Mouse (Mus musculus): Measurements from ENCODE around the gene Klhdc7b.

Klhdc7b gene

DNA sequence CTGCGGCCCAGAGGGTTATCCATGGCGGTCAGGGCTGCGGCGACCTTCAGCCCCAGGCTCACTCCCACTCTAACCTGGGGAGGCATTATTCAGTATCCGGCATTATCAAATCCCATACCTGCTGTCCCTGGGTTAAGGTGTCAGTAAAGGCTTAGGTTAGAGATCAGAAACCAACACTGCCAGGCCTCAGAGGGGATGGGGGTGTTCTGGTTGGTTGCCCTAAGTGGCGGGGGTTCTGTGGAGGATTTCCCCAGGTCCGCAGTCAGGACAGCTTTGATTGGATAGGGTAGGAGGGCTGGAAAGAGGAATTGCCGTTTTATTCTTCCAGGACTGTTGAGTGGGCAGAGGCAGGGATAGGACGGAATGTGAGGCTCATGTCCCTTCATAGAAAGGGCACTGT is 10.4 kb upstream of the Klhdc7b start:
- in situ Hi-C loops (cut with MboI, MseI) = no loop called here

DNA sequence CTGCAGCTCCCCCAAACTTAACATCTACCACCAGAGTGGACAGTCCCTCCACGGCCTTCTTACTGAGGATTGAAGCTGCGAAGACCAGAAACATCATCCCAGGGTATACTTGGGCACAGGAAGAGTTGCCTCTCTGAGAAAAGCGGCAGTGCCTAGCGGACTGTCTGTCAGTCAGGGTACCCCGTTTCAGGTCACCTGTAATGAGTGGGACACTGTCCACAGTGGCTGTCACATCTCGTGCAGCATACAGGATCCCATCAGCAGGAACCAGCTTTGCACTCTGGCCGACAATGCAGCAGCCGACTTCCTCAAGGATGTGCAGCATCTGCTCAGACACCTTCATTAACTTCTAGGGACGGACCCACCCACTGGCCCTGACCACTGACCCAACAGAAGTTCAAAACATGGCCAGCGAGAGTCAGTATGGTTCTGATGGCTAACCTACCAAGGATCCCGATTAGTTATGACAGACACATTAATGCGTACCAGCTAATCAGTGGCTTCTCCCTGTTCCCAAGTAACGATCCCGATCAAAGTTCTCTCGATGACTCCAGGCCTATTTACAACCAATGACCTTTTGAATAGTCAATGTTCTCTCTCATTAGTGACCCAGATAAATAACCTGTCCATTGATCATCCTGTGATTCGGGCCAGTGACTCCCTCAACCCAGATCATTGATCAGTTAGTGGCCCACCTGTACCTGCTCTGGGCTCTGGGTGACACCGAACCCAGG is 9.7 kb upstream of the Klhdc7b start:
- in situ Hi-C loops (cut with MboI, MseI) = no loop called here

DNA sequence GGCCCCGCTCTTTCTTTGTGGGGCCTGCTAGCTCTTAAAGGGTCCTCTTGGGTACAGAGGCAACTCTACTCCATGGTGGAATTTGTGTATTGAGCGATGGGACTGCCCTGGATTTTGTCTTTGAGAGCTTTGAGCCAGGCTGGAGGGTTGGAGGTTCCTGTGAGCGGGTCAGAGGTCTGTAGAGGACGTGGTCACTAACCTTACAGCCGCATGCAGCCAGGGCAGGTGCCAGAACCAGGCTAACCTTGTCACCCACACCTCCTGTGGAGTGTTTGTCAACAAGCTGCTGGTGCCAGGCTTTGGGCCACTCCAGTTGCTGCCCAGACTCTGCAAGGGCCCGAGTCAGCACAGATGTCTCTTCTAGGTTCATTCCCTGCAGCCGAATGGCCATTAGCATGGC is 8.7 kb upstream of the Klhdc7b start:
- in situ Hi-C loops (cut with MboI, MseI) = no loop called here

DNA sequence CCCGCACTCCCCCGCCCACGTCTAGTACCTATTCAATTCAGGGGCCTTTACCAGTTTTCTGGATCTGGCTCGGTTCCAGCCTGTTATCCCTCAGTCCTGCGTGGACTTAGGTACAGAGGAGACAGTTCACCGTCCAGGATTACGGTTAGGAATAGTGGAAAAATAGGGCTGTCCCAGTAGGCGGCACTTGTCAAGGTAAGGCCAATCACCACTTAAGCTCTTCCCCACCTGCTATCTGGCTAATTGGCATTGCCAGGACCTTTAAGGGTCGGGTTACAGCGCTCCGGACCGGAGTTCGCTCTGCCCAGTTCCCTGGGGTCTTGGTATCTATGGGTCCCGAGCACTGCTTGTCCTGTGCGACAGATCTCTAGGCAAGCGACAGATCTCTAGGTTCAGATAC is 7.8 kb upstream of the Klhdc7b start, which contains the start of gene Tymp:
Gene Tymp, minus strand, starts transcription at position 83 of the 400 bp plus-strand sequence.
- in situ Hi-C loops (cut with MboI, MseI) = no loop called here

DNA sequence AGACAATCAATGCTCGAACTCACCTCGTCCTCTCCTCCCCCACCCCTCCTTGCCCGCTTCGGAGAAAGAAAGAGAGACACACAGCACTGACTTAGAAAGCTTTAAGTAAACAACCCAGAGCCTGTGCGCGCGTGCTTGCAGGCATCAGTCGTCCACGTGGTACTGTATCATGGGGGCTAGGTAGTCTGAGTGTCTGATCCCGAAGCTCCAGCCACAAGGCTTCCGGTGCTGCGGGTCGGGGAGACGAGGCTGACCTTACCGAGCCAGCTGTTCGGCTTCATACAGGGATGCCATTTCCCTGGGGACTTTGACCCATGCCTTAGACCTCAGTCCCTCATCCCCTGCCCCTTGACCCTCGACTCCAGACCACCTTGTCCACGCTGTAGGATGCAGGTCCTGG is 7.4 kb upstream of the Klhdc7b start:
- in situ Hi-C loops (cut with MboI, MseI) = no loop called here

DNA sequence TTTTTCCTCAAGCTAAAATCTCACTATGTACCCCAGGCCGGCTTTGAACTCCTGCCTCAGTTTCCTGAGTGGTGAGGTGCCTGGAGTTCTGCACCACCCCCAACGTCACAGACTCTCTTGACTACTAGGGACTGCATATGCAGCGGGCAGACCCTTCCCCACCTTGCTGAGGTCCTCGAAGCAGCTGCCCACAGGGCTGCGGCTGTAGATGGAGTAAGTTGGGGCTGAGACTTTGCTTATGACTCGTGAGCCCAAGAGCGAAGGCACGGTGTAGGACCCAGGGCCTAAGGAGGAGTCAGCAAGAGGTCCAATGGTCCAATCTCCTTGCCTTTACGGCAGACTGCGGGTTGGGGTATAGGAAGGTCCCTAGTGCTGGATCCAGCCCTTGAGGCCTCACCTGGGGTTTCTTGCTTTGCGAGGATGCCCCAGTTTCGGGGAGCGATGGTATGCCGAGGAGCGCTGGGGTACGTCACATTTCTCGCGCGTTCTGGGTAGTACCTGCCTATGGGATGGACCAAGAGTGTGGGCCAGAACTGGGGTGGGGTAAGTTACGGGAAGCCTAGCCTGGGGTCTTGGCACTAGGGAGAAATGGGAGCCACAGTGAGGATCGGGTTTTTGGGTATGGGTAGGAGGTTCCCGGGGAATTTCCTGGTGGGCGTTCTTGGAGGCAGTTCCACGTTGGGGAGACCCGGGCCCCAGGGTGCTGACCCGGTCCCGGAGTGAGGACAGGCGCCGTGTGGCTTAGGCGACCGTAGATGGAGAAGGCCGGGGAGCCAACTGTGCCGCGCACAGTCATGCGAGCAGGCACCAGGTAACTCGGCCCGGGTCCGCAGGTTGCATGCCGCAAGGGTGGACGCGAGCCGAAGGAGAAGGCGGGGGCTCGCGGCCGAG is 6.5 kb upstream of the Klhdc7b start:
- in situ Hi-C loops (cut with MboI, MseI) = no loop called here

DNA sequence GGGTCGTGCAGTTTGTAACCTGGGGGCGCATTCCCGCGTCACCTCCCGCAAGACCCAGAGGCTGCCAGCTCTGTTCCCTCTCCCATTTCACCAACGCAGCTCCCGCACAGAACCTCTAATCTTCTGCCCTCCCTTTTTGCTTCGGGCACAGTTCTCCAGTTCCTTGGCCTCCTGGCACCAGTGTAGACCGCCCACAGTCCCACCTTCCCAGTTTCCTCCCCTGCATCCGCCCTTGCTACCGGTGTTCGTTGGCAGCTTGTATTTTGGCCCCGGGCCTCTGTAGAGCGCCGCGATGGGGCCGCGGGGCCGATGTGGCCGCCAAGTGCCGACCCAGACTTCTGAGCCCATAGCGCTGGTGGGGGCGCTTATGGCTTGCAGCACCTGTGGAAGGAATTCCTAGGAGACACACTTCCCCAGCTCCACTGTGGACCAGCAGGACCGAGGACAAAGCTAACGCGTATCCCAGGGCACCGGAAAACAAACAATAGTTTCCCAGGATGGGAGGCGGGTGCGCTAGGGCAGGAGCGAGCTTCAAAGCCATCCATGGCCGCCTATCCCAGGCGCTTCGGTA is 5.8 kb upstream of the Klhdc7b start, which contains the start of gene Odf3b:
Gene Odf3b, minus strand, starts transcription at position 452 of the 571 bp plus-strand sequence.
- in situ Hi-C loops (cut with MboI, MseI) = no loop called here

DNA sequence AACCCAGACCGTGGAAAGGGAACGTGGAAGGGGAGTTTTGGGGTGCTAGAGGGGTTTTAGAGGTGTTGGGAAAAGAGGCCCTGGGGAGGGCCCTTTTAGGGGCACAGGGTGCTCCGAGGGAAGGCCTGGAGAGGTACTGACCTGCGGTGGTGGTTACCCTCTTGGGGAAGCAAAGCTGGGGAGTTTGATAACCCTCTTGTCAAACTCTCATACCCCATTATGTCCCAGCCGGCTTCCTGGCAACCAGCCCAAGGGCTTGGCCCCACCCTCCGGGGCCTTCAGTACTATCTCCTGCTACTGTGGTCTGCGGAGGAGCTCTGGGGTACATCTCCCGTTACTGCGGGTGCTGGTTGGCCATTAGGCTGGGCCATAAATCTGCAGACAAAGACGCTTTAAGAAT is 5.3 kb upstream of the Klhdc7b start:
- in situ Hi-C loops (cut with MboI, MseI) = no loop called here

DNA sequence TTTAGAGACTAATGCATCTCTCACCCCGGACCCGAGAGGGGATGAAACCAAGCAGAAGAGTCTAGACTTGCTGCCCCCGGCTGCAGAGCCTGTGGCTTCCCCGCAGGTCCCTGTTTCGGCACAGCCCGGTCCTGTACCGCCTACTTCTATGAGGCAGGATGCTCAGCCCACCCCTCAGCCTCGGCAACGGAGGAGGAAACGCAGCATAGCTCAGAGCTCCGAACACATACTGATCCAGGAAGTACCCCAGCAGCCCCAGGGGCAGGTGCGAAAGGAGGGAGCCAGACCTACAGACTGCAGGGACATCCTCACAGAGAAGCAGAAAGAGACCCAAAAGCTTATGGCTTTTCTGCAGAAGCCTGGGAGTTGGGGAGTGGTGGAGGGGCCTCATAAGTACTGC is 2.4 kb downstream of the Klhdc7b start:
- in situ Hi-C loops (cut with MboI, MseI) = no loop called here

DNA sequence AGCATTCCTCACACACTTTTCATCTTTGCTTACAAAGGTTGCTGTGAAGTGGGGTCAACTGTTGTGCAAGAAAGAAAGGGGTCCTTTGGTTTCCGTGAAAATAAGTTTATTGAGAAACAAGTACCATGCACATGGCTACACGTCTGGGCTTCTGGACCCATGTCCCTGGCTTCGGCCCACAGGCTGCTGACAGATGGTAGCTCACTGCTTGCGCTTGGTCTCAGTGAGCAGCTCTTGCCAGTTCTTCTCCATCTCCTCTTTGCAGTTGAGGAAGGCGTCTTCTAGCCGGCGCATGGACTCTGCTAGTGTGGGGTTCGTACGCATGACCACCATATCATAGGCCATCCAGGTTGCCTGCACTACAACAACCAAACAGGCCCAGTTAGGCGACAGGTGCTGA is 5.4 kb downstream of the Klhdc7b start:
- in situ Hi-C loops (cut with MboI, MseI) = no loop called here

DNA sequence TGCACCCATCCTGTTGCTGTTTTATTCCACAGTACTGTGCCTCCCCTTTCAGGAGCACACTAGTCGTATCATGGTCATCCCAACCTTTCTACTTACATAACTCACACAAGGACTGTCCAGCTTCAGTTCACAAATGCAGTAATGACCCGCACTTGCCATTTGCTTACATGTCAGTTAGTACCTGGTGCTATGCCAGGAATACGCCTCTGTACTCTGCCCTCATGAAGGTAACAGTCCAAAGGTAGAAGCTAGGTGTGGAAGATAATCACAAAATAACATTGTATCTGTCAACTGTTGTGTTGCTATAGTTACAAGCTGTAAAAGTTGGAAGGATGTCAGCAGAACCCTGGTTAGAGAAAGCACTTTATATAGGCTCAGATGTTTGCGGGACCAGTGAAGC is 12.2 kb downstream of the Klhdc7b start:
- in situ Hi-C loops (cut with MboI, MseI) = no loop called here

DNA sequence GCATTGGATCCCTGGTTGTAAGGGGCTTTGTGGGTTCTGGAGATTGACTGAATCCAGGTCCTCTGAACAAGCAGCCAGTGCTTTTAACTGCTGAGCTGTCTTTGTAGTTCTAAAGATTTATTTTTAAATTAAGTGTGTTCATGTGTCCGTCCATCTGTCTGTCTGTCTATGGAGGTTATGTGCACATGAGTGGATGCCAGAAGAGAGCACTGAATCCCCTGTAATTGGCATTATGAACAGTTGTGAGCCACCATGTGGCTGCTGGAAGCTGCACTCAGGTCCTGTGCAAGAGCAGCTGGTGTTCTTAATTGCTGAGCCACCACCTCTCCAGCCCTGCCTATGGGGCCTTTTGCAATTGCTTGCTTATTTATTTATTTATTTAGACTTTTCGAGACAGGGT is 13.4 kb downstream of the Klhdc7b start:
- in situ Hi-C loops (cut with MboI, MseI) = no loop called here

DNA sequence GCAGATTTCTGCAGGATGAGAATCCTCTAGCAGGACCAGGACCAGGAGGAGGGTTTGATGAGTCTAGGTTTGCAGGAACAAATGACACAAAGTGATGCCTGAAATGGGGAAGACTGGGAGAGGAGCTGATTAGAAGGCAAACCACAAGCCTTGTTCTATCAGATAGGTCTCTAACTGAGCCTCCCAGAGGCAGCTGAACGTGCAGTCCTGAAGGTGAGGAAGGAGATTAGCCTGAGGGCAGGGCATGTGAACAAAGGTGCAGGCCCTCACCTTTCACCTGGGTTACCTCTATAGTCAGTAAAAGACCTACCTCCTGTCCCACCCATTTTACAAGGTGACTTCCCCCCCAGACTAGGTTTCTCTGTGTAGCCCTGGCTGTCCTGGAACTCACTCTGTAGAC is 15.0 kb downstream of the Klhdc7b start:
- in situ Hi-C loops (cut with MboI, MseI) = no loop called here

DNA sequence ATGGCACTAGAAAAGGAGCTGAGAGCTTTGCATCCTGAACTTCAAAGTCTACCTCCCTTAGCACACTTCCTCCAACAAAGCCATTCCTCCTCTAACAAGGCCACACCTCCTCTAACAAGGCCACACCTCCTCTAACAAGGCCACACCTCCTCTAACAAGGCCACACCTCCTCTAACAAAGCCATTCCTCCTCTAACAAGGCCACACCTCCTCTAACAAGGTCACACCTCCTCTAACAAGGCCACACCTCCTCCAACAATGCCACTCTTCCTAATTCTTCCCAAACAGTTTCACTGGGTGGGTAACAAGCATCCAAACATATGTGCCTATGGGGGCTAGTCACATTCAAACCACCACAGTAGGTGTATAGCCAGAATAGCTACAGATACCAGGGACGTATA is 17.8 kb downstream of the Klhdc7b start:
- in situ Hi-C loops (cut with MboI, MseI) = no loop called here

DNA sequence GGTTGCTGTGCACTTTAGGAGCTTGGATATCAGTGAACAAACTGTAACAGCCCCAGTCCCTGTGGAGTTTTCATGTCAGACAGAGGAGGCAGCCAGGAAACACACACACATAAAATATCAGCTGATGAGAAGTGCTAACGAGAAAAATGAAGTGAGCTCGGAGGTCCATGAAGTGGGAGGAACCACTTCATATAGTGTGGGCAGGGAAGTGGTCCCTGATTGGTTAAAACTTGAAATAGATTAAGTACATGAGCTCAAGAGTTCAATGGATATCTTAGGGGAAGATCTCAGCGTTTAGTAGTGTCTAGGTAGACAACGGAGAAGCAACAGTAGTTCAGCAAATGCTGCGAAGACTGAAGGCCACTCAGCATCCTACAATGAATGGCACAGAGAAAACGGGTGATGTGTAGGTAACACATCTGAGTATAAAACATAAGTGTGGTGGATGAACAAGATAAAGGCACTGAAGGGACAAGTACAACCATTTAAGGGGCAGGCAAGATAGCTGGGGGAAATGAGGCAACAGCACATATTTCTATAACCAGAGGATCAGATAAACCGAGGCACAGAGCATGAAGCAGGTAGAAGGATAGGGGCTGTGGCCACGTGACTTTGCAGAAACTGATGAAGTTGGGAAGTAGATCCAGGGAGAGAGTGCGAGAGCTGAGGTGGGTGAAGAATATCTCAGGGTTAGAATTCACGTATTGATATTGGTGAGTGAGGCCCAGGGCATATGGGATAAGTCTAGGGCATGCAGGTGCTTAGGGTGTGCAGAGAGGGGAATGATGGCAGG is 20.3 kb downstream of the Klhdc7b start:
- in situ Hi-C loops (cut with MboI, MseI) = no loop called here

DNA sequence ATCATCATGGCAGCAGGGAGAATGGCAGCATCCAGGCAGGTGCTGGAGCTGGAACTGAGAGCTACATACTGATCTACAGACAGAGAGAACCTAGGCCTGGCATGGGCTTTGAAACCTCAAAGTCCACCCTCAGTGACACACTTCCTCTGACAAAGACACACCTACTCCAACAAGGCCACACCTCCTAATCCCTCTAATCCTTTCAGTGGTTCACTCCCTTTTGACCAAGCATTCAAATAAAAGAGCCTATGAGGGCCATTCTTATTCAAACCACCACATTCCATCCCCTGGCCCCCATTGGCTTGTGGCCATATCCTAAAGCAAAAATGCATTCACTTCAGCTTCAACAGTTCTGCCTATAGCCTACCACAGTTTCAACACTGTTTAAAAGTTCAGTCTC is 22.0 kb downstream of the Klhdc7b start:
- in situ Hi-C loops (cut with MboI, MseI) = no loop called here

DNA sequence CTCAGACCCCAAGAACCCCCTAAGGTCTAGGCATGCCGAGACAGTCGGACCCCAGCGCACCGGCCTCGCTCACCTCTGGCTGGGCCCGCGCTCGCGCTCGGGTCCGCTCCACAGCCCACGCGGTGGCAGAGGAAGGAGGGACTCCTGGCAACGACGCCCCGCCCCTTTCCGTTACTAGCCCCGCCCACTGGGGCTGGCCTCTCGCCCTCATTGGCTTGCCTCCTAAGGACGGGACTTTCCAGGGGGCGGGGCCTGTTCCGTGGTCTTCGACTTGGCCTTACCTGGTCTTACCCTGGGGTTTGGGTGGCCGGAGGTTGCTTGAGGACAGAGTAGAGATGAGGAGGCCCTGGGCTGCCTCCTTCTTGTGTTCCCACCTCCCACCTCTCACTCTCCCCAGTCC is 25.4 kb downstream of the Klhdc7b start, which contains the start of gene Syce3:
Gene Syce3, minus strand, starts transcription at position 386 of the 400 bp plus-strand sequence.
- in situ Hi-C loops (cut with MboI, MseI) = no loop called here

DNA sequence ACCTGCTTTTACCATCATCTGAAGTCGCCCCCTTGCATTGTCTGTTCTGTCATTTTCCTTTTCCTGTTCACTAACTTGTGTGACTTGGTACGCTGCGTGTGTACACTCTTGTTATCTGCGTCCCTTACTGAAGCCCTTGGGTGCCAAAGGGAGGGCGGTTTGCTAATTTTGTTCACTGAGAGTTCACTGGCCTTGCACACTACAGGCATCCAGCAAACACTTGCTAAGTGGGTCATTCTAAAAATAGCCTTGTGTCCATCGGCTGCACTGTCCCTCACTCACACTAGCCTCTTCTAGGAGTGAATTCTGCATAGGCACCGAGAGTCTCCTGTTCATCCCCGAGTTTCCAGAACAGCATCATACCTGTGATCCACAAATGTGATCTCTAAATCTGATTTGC is 30.6 kb downstream of the Klhdc7b start:
- in situ Hi-C loops (cut with MboI, MseI) = no loop called here

DNA sequence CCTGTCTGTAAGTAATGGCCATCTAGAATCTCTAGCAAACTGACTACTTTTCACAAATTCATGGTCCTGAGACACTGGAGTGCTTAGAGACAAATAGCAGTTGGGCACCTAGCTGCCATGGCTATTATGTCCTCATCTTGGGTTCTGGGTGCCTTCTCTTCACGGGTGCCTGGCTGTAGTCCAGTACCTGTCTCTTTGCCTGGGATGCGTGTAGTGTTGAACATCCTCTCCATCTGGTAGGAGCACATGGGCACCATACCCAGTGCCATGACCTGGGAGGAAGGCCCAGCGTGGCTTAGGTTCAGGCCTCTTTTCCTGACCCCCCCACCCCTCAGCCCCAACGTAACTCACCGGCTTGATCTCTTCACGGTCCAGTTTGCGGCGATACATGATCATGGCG is 37.2 kb downstream of the Klhdc7b start:
- in situ Hi-C loops (cut with MboI, MseI) = no loop called here

DNA sequence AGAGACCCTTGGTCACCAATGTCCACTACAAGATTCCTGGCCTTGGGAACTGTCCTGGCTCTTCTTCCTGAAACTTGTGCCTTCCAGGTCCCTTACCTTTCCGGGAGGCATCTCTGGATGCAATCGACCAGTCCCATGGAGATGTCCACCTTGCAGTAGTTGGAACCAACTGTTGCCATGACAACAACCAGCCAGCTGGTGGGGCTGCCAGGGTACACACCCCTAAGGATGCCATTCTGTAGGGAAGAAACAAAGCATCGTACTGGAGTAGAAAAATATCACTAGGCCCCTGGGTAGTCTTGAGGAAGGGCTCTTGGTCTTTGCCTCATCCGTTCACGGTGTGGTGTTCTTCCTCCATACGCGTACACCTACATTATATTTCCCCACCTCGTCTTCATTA is 39.9 kb downstream of the Klhdc7b start:
- in situ Hi-C loops (cut with MboI, MseI) = loop anchor here in 1 of 2 experiments (5.0 kb wide), 1 partner anchor 72 kb away; no protein-coding TSS in a partner anchor

DNA sequence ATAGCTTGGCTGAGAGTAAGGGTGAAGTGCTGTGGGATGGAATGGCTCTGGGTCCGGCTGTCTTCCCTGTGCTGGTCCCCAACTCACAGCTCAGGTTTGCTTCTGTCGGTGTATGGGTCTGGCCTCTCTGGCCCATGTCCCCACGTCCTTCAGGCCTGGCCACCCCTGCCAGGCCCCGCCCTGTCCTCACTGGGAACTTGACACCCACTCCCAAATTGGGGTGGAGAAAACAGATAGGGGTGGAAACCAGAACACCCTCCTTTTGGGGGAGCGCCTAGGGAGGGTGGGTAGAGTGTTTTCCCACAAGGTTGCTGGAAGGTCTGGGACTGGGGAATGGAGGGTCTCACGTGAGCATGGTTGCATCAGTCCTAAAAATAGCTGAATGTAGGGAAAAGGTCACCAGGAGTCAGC is 41.0 kb downstream of the Klhdc7b start, which contains the start of gene Cpt1b:
Gene Cpt1b, minus strand, starts transcription at position 153 of the 411 bp plus-strand sequence.
- in situ Hi-C loops (cut with MboI, MseI) = loop anchor here in 1 of 2 experiments (5.0 kb wide), 1 partner anchor 73 kb away; no protein-coding TSS in a partner anchor
